Mouse (Mus musculus): ENCODE measurements at regions not wholly inside any gene's neighbourhood (a gene's known extent, or its start where the extent isn't known, plus 50 kb on each side); places are given as distances from the start of the nearest gene placed in this dataset.

DNA sequence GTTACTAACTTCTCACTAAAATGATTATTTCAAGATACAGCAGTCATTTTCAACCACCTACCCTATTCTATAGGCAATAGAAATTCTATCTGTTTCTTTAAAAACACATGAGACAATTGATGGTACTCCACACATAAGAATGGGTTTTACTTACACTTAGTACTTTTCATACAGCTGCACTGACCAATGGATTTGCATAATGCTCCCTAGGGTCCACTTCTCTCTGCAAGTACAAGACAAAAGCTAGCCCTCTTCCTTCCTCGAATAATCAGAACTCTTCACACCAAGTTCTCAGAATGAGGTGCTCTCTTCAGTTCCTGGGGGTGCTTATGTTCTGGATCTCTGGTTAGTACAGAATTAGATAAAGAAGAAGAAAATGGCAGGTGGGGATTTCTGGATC lies 684.1 kb upstream of the Tacstd2 start:
- TF ChIP-seq MYC (IDR thresholded peaks at IDR 0.05; ENCODE audit: low read depth, low read length), result no peak
- TF ChIP-seq EP300 (IDR thresholded peaks at IDR 0.05; ENCODE audit: low read depth in 1 of 2, low read length in 2 of 2), result no peak
- no peak for TF ChIP-seq CTCF (IDR thresholded peaks at IDR 0.05 in 2 of 3, conservative IDR thresholded peaks at IDR 0.05 in 1 of 3; ENCODE audit: control insufficient read depth in 1 of 3, insufficient read depth in 1 of 3, low read depth in 2 of 3, low read length in 3 of 3, poor library complexity in 1 of 3, severe bottlenecking in 1 of 3)
- TF ChIP-seq POLR2A (IDR thresholded peaks at IDR 0.05; ENCODE audit: control insufficient read depth in 1 of 2, insufficient read depth in 1 of 2, low read depth in 1 of 2, low read length in 2 of 2, poor library complexity in 1 of 2), result no peak
- no peak for TF ChIP-seq GATA1 (IDR thresholded peaks at IDR 0.05; ENCODE audit: low read depth, low read length)
- no peak for TF ChIP-seq JUND (IDR thresholded peaks at IDR 0.05; ENCODE audit: low read depth, low read length)
- no peak for TF ChIP-seq TCF12 (IDR thresholded peaks at IDR 0.05; ENCODE audit: low read depth, low read length)
